Mouse (Mus musculus) left cerebral cortex, adult 9 months (tissue): Measurements from ENCODE around the gene Snx13.

ENCODE experiments used
- DNase-seq, 2 experiments: peaks; one replicate each; pipeline ENCODE4 v3.0.0; 2022; ENCODE audit warnings: low spot score in 2 of 2

Snx13 gene

DNA sequence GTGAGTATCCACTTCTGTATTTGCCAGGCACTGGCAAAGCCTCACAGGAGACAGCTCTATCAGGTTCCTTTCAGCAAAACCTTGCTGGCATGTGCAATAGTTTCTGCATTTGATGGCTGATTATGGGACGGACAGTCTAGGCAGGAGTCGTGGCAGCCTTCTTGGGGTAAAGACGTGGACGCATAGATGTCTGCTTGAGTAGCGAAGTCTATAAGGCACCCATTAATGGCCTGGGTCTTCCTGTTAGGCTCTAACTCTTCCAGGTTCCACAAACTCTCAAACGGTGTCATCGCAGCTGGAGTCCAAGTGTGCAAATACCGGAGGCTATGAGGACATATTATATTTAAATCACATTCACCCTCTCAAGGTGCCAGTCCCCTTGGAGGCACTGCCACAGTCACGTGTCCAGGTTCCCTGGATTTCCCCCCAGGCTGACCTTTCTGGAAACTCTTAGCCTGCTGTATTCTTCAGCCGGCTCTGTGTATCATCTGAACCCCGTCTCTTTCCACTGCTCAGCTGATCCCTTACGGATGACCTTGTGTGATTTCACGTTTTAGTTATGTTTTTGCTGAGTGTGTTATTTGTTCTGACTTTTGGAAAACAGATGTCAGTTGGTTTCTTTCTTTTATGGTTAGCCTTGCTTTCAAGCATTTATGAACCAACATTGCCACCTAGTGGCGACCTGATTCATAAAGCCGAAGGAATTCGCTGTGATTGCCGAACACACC lies 144.9 kb downstream of the Snx13 start:
- peak in 1 of 2 experiments; percentile 76 for DNase-seq

GRCm38 (mm10) chr12:35192426-35192769 lies 145.4 kb downstream of the Snx13 start:
- no peak for DNase-seq
